ENCODE assay signal across 34 mouse cellular contexts in the genomic region with DNA sequence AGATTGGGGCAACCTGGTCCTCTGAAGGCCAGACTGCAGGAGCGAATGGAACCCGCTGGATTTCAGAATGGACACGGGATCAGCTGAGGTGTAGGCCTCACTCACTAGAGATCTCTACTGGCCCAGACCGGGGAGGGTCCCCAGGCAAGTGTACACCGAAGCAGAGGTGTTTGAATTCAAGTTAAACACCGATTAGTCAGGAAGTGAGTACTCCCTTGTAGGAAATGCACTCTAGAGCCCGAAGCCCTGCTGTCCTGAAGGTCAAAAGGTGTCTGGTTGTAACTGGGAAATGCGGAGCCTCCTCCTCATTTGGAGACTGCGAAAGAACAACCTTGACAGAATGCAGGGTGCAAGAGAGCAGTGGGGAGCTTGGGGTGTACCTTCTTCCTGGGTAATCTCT. TPM values are rescaled to one million over a fixed set of nuclear protein-coding genes. Genes with fewer than 3 reads are reported as not detected.
DNase-seq lines count a peak whose midpoint lies in the region; ATAC-seq lines count a peak whose summit lies in the region.
"Had no signal": no experiment of that assay in that cellular context is flagged by ENCODE, and none has a peak within 500 bp of the region (broad histone marks: within the 10 kb centered on the region; RNA-seq: fewer than 3 reads in every experiment).

No protein-coding gene starts in this region.

- H3K27ac ChIP-seq in neural tube, embryonic 11.5 days (ENCODE audit: low read depth, low read length) = no peak overlapping the region
- peak overlapping the region; percentile 95 for H3K27ac ChIP-seq in hindbrain, embryonic 13.5 days
- no peak overlapping the region for H3K27ac ChIP-seq in neural tube, embryonic 12.5 days
- H3K27ac ChIP-seq: embryonic facial prominence, embryonic 13.5 days; heart, embryonic 10.5 days; heart, embryonic 15.5 days; limb, embryonic 10.5 days; limb, embryonic 15.5 days; liver, embryonic 13.5 days; stomach, embryonic 15.5 days had no signal

- ATAC-seq in neural tube, embryonic 11.5 days (ENCODE audit: insufficient read depth, low FRiP score, low TSS enrichment) = no peak
- ATAC-seq in hindbrain, embryonic 13.5 days (ENCODE audit: low FRiP score) = no peak
- no peak for ATAC-seq in neural tube, embryonic 12.5 days (ENCODE audit: low FRiP score, low read depth)
- ATAC-seq: CD4-positive, CD25-positive, alpha-beta regulatory T cell, adult 4 months; forebrain, embryonic 16.5 days; inflammation-experienced regulatory T-cells, adult 6 months; midbrain, embryonic 16.5 days had no signal

- H3K4me2 ChIP-seq in neural tube, embryonic 11.5 days (ENCODE audit: low read depth) = peak overlapping the region; percentile 28
- H3K4me2 ChIP-seq in hindbrain, embryonic 13.5 days = peak overlapping the region; percentile 60
- H3K4me2 ChIP-seq in neural tube, embryonic 12.5 days (replicated peaks) = peak overlapping the region; percentile 55
- H3K4me2 ChIP-seq: embryonic facial prominence, embryonic 13.5 days; heart, embryonic 15.5 days; limb, embryonic 15.5 days; liver, embryonic 13.5 days; lung, embryonic 14.5 days; stomach, embryonic 15.5 days had no signal

- no peaks in the 10 kb centered on the region for H3K9me3 ChIP-seq in neural tube, embryonic 11.5 days (ENCODE audit: control insufficient read depth, low read length)
- H3K9me3 ChIP-seq in hindbrain, embryonic 13.5 days = no peaks in the 10 kb centered on the region
- H3K9me3 ChIP-seq in neural tube, embryonic 12.5 days = no peaks in the 10 kb centered on the region
- H3K9me3 ChIP-seq: embryonic facial prominence, embryonic 13.5 days; heart, embryonic 15.5 days; limb, embryonic 10.5 days; limb, embryonic 15.5 days; liver, embryonic 13.5 days; stomach, embryonic 15.5 days had no signal

- under 1% methylated on average over 9 of the region's 9 CpGs for WGBS in neural tube, embryonic 11.5 days
- 1% methylated on average over 9 of the region's 9 CpGs for WGBS in hindbrain, embryonic 13.5 days
- 1% methylated on average over 9 of the region's 9 CpGs for WGBS in neural tube, embryonic 12.5 days

- no peaks in the 10 kb centered on the region for H3K4me1 ChIP-seq in neural tube, embryonic 11.5 days (ENCODE audit: control insufficient read depth, insufficient read depth, low read length)
- H3K4me1 ChIP-seq in hindbrain, embryonic 13.5 days (replicated peaks) = peaks cover 21% of the 10 kb centered on the region
- H3K4me1 ChIP-seq in neural tube, embryonic 12.5 days = peaks cover 4% of the 10 kb centered on the region; the same call in 1 of the 2 replicates
- H3K4me1 ChIP-seq: limb, embryonic 15.5 days; liver, embryonic 13.5 days; stomach, embryonic 15.5 days had no signal

- H3K4me3 ChIP-seq in neural tube, embryonic 11.5 days (ENCODE audit: low read depth, low read length) = peak overlapping the region; percentile 6
- peak overlapping the region; percentile 51 for H3K4me3 ChIP-seq in hindbrain, embryonic 13.5 days
- H3K4me3 ChIP-seq in neural tube, embryonic 12.5 days = peak overlapping the region; percentile 45
- H3K4me3 ChIP-seq: embryonic facial prominence, embryonic 13.5 days; erythroblast, embryonic 14.5 days; heart, embryonic 10.5 days; heart, embryonic 15.5 days; limb, embryonic 10.5 days; limb, embryonic 15.5 days; liver, embryonic 13.5 days; stomach, embryonic 15.5 days had no signal

- H3K36me3 ChIP-seq in neural tube, embryonic 11.5 days (ENCODE audit: control insufficient read depth, insufficient read depth, low read length) = no peaks in the 10 kb centered on the region
- H3K36me3 ChIP-seq in hindbrain, embryonic 13.5 days = peaks cover 5% of the 10 kb centered on the region
- H3K36me3 ChIP-seq in neural tube, embryonic 12.5 days = 0 out of 2 replicates have a peak, but pooled peaks cover 3% of the 10 kb centered on the region
- H3K36me3 ChIP-seq: embryonic facial prominence, embryonic 13.5 days; G1E; heart, embryonic 10.5 days; heart, embryonic 15.5 days; limb, embryonic 10.5 days; limb, embryonic 15.5 days; liver, embryonic 13.5 days; stomach, embryonic 15.5 days had no signal

- H3K9ac ChIP-seq in neural tube, embryonic 11.5 days (ENCODE audit: low read length) = no peak overlapping the region
- peak overlapping the region; percentile 87 for H3K9ac ChIP-seq in hindbrain, embryonic 13.5 days
- peak overlapping the region; percentile 61 for H3K9ac ChIP-seq in neural tube, embryonic 12.5 days
- H3K9ac ChIP-seq: embryonic facial prominence, embryonic 13.5 days; heart, embryonic 15.5 days; limb, embryonic 15.5 days; liver, embryonic 13.5 days; lung, embryonic 14.5 days; stomach, embryonic 15.5 days had no signal

- H3K27me3 ChIP-seq in neural tube, embryonic 11.5 days (ENCODE audit: control insufficient read depth, insufficient read depth, low read length) = peaks cover 87% of the 10 kb centered on the region
- H3K27me3 ChIP-seq in hindbrain, embryonic 13.5 days = peaks cover 94% of the 10 kb centered on the region
- H3K27me3 ChIP-seq in neural tube, embryonic 12.5 days (replicated peaks) = peaks cover 88% of the 10 kb centered on the region

- DNase-seq in neural tube, embryonic 11.5 days (ENCODE audit: low spot score) = no peak
- no peak for DNase-seq in neural tube, embryonic 10.5 days (ENCODE audit: extremely low spot score, low spot score)
- DNase-seq in spleen, adult 18-20 months = no peak
- no peak for DNase-seq in cerebellum, postnatal 14 days
- DNase-seq in right cerebral cortex, postnatal 14 days = no peak
- DNase-seq: adrenal gland, postnatal 10 days; cerebellum, adult 8-10 months; cerebellum, postnatal 36 days; gastrocnemius, postnatal 14 days; heart, adult 11 months; heart, postnatal 36 days; kidney, adult 11 months; kidney, postnatal 14 days; layer of hippocampus, adult 9-11 months; liver, embryonic 13.5 days; lung, embryonic 14.5 days; lung, postnatal 14 days had no signal

RNA-seq across cellular contexts. Expression of gene Slc6a5, which starts 5.0 kb away (rescaled TPM):
- polyA plus RNA-seq in neural tube, embryonic 11.5 days (2014; fragmentation: Nextera tagmentation; extraction: Ambion mirVana) = 3.7 and 4.4 TPM in 2 replicates
- 12.5 and 13.0 TPM in 2 replicates for polyA plus RNA-seq in hindbrain, embryonic 13.5 days (2015; fragmentation: Nextera tagmentation; extraction: Ambion mirVana)
- polyA plus RNA-seq in neural tube, embryonic 12.5 days (2016; fragmentation: Nextera tagmentation; extraction: Ambion mirVana) = 13.5 and 14.5 TPM in 2 replicates
- polyA plus RNA-seq: CD4-positive, CD25-positive, alpha-beta regulatory T cell, adult 4 months; erythroblast, embryonic 14.5 days; forebrain, embryonic 11.5 days; forebrain, embryonic 16.5 days; G1E; heart, embryonic 10.5 days; heart, embryonic 15.5 days; inflammation-experienced regulatory T-cells, adult 6 months; kidney, embryonic 14.5 days; limb, embryonic 10.5 days; liver, embryonic 13.5 days; lung, embryonic 14.5 days; small intestine, adult 2 months had no signal

RNA-seq across cellular contexts. Expression of gene Nell1, which starts 59.7 kb away (rescaled TPM):
- polyA plus RNA-seq in neural tube, embryonic 11.5 days (2014; fragmentation: Nextera tagmentation; extraction: Ambion mirVana) = 4.9 and 5.1 TPM in 2 replicates
- polyA plus RNA-seq in hindbrain, embryonic 13.5 days (2015; fragmentation: Nextera tagmentation; extraction: Ambion mirVana) = 15.7 and 16.4 TPM in 2 replicates
- polyA plus RNA-seq in neural tube, embryonic 12.5 days (2016; fragmentation: Nextera tagmentation; extraction: Ambion mirVana) = 10.3 and 10.7 TPM in 2 replicates
- polyA plus RNA-seq: CD4-positive, CD25-positive, alpha-beta regulatory T cell, adult 4 months; erythroblast, embryonic 14.5 days; G1E; inflammation-experienced regulatory T-cells, adult 6 months had no signal
